Mouse (Mus musculus): ENCODE measurements around the gene Methig1.
A peak's percentile ranks its signal among the peaks of the same experiment; 100 is the strongest.
"Not testable (repeated sequence)": the region's sequence is repeated elsewhere in the genome, so short reads cannot be mapped to it uniquely, and the experiment has no call there.

The Methig1 gene

DNA sequence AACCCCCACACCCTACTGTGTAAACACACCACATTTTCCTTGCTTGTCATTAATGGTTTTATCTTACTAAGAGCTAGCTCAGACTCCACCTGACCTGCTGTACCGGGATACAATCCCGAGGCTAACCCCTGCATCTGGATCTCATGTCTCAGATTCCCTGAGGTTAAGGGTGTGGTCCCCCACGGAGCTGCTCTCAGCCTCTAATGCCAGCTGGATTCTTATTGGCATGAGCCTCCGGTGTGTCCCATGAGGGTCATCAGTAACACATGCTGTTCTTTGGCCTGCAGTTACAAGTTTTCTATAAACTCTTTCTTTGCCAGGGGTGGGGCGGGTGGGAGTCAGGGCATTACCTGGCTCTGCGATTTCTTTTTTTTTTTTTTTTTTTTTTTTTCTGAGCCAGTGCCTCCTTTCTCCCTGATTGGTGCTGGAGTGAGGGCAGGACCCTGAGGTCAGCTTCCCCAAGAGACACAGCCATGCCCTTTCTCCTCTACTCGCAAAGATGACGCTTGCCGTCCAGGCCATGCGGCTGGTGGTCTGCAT is at the start of gene Methig1, which contains the start of gene Mettl7a2:
TSS of gene Methig1 (plus strand) at position 439 of the 540 bp plus-strand sequence.
TSS of gene Mettl7a2 (plus strand) at position 490 of the 540 bp plus-strand sequence.
- DNase-seq (ENCODE audit: low spot score in 2 of 2): no peak

- DNase-seq (ENCODE audit: low spot score in 2 of 2): no peak
These were observed 49.4 kb upstream of the Methig1 start for GRCm38 (mm10) chr15:100303428-100304018.

- DNase-seq (ENCODE audit: low spot score in 2 of 2): peak; percentile 76 to 81
These were observed 48.6 kb upstream of the Methig1 start, which contains the start of gene Mettl7a1 for GRCm38 (mm10) chr15:100304019-100304991. TSS of gene Mettl7a1 (plus strand) at chr15:100304140.

DNA sequence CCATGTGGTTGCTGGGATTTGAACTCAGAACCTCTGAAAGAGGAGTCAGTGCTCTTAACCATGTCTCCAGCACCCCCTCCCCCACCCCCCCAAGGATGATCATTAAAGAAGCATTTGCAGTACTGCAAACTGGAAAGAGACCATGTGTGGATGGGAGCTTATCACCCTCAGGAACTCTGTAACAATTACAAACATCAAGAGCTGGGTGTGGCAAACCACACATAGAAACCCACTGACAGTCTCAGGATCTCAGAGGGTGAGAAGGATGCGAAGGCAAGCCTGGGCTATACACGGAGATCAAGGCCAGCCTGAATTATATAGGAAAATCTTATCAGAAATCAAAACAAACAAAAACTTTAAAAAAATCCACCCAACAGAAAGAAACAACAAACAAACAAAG is 46.7 kb upstream of the Methig1 start:
- DNase-seq (ENCODE audit: low spot score in 2 of 2): no peak

DNA sequence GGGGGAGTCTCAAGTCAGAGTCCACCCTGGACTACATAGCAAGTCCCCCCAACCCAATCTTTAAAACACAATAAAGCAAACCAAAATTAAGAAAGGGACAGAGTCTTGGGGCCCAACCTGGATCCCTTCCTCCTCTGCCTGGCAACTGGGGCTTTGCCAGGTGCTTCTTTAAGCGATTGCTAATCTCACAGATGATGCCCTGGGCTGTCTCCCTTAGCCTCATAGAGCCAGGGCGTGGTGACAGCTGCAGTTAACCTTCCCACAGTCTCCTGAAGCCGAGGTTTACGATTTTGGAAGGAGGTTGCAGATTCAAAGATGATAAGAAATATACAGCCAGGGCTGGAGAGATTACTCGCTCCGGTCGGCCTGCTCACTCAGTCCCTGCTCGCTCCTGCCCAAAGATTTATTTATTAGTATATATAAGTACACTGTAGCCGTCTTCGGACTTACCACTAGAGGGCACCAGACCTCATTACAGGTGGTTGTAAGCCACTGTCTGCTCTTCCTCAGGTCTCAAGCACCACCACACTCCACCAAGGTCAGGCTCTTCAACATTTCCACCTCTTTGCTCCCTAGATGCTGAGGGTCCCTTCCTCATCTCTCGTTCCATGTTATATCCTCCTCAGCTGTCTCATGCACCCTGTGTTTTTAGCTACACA is 45.4 kb upstream of the Methig1 start:
- peak; percentile 12 to 33 for DNase-seq (ENCODE audit: low spot score in 2 of 2)

DNA sequence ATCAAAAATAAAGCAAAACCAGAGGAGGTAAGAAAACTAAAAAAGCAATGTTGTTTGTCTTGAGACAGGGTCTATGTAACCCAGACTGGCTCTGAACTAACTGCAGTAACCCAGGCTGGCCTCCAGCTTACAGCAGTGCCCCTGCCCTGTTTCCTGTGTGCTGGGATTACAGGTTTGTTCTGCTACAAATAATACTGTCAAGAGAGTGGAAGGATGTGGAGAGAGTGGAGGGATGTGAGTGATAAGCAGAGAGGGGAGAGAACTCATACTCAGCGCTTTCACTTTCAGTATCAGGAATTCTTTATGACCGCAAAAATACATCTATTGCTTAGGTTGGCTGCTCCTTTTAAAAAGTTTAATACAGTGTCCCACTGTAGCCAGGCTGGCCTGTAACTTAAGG is 40.6 kb upstream of the Methig1 start:
- no peak for DNase-seq (ENCODE audit: low spot score in 2 of 2)

DNA sequence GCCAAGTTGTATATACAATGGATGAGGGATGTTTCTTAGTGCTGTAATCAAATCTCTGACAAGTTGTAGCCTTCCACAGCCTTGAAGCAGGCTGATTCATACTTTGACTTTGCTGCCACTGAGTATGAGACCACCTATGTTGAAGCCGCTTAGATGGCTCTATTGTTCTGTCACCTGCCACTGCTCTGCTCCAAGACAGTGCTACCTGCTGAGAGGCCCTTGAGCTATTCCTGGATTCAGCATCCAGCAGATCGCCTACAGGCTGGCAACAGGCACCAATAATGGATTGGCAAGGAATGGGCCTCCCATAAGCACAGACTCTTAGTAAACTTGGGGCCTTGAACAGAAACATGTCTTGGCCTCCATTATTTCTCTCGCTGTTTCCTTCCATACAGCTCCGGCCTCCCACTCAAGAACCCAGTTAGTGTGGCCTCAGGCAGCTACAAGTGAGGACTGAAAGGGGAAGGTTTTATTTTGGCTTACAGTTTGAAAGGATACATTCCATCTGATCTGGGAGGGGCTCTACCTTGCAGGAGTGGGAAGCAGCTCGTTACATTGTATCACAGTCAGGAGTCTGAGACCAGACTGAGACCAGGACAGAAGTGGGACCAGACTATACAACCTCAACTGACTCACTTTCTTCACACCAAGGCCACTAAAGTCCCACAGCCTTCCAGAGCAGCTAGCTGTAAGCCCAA is 38.4 kb upstream of the Methig1 start:
- no peak for DNase-seq (ENCODE audit: low spot score in 2 of 2)

DNA sequence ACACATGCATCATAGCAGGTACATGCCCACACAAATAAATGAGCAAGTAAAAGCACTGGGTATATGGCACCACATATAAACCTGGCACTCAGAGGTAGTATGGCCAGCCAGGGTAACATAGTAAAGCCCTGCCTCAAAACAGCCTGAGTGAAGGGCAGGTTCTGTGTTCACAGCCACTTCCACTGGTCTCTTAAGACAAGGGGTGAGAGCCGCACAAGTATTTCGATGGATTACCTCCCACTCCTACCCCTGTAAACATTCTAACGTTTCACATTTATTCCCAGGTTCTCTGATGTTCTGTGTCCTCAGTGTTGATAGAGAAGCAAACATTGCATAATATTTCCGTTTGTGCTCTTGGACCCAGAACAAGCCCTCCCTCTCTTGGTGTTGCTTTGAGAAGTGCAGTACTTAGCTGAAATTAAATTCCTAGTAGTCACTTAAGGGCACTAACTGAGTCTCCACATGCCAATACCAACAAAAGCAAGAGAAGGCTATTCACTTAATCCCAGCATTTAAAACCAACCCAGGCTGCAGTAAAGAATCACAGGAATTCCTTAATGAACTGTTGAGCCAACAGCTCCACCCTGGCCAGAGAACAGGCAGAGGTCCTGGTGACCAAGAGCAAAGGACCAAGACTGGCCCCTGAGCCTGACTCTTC is 34.8 kb upstream of the Methig1 start:
- DNase-seq (ENCODE audit: low spot score in 2 of 2): not testable (repeated sequence)

GRCm38 (mm10) chr15:100319884-100320283 is 33.1 kb upstream of the Methig1 start:
- DNase-seq (ENCODE audit: low spot score in 2 of 2): no peak

- DNase-seq (ENCODE audit: low spot score in 2 of 2): no peak
These were observed 32.5 kb upstream of the Methig1 start for GRCm38 (mm10) chr15:100320295-100320905.

GRCm38 (mm10) chr15:100321134-100321533 is 31.8 kb upstream of the Methig1 start:
- no peak for DNase-seq (ENCODE audit: low spot score in 2 of 2)

DNA sequence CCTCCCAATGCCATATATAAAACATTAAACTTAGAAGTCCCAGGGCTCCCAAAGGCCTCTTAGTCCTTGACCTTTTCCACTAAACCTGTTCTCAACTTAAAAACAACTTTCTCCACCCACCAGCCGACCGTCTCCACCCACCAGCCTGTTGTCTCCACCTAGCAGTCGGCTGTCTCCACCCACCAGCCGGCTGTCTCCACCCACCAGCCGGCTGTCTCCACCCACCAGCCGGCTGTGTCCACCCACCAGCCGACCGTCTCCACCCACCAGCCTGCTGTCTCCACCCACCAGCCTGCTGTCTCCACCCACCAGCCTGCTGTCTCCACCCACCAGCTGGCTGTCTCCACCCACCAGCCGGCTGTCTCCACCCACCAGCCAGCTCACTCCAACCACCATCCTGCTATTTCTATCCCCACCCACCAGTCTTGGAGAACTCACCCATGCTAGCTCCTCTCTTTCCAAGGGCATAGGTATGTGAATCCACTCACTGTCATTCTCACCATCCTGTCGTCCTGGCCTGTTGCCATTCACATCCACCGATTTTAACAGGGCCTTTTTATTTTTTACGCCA is 28.8 kb upstream of the Methig1 start:
- DNase-seq (ENCODE audit: low spot score in 2 of 2): no peak

DNA sequence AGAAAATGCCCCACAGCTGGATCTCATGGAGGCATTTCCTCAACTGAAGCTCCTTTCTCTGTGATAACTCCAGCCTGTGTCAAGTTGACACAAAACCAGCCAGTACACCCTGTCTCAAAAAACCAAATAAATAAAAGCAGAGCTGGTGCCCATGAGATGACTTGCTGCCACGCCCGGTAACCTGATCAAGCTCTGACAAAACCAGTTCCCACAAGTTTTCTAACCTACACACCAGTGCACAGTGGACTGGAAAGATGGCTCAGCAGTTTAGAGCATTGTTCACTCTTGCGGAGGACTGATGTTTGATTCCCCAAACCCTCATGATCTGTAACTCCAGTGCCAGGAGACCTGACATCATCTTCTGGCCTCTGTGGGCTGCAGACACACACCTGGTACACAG is 27.7 kb upstream of the Methig1 start:
- DNase-seq (ENCODE audit: low spot score in 2 of 2): no peak

DNA sequence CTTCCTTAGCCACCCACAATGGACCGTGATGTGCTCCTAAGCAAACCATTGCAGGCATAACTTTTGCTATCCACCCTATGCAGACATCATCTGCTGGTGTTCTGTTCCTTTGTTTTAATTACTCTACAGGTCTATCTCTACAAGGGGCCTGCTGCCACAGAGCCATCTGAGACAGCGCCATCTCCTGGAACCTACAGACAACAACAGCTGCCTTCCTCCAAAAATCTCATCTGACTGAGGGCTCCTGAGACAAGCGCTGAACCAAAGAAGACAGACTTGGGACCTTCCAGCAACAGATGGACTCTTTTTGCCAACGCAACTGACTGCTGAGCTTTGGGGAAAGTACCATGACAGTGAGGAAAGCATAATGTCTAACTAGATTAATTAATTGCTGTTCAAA is 24.9 kb upstream of the Methig1 start:
- not testable (repeated sequence) for DNase-seq (ENCODE audit: low spot score in 2 of 2)

- DNase-seq (ENCODE audit: low spot score in 2 of 2): not testable (repeated sequence)
These were observed 23.6 kb upstream of the Methig1 start for GRCm38 (mm10) chr15:100329336-100329735.

- no peak for DNase-seq (ENCODE audit: low spot score in 2 of 2)
These were observed 22.2 kb upstream of the Methig1 start for GRCm38 (mm10) chr15:100330739-100331138.

GRCm38 (mm10) chr15:100332077-100332961 is 20.6 kb upstream of the Methig1 start:
- not testable (repeated sequence) for DNase-seq (ENCODE audit: low spot score in 2 of 2)

DNA sequence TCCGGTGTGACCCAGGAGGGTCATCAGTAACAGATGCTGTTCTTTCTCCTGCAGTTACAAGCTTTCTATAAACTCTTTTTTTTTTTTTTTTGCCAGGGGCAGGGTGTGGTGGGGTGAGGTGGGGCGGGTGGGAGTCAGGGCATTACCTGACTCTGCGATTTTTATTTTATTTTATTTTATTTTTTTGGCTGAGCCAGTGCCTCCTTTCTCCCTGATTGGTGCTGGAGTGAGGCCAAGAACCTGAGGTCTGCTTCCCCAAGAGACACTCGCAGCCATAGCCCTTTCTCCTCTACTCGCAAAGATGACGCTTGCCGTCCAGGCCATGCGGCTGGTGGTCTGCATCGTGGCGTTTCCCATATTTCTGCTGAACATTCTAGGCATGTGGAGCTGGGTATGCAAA is 18.3 kb upstream of the Methig1 start, which contains the start of gene Mettl7a3:
TSS of gene Mettl7a3 (plus strand) at position 301 of the 400 bp plus-strand sequence.
- no peak for DNase-seq (ENCODE audit: low spot score in 2 of 2)

DNA sequence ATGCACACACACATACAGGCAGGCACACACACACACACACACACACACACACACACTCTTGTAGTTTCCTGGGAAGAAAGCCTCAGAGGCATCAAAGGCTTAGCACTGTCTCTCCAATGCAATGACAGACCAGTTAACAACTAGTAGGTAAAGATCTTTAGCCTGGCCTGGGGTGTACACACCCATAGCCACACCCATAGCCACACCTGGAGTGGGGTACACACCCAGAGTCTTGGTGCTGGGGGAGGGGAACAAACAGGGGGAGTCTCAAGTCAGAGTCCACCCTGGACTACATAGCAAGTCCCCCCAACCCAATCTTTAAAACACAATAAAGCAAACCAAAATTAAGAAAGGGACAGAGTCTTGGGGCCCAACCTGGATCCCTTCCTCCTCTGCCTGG is 15.6 kb upstream of the Methig1 start:
- DNase-seq (ENCODE audit: low spot score in 2 of 2): not testable (repeated sequence)
